Mouse (Mus musculus): ENCODE data around the gene Cyp26a1.

- TF ChIP-seq CTCF (IDR thresholded peaks at IDR 0.05; ENCODE audit: borderline replicate concordance, control insufficient read depth, extremely low read depth, insufficient read depth, low read length, poor library complexity) = peak; percentile 37; the same call in 1 of the 2 replicates
- no peak for TF ChIP-seq POLR2A (IDR thresholded peaks at IDR 0.05; ENCODE audit: control insufficient read depth, extremely low read depth, insufficient read depth, low read length, poor library complexity)
Measured at GRCm38 (mm10) chr19:37703902-37704509, 6.4 kb downstream of the Cyp26a1 start.
